Comparison of ENCODE assay signal across 8 mouse cellular contexts in the genomic region with DNA sequence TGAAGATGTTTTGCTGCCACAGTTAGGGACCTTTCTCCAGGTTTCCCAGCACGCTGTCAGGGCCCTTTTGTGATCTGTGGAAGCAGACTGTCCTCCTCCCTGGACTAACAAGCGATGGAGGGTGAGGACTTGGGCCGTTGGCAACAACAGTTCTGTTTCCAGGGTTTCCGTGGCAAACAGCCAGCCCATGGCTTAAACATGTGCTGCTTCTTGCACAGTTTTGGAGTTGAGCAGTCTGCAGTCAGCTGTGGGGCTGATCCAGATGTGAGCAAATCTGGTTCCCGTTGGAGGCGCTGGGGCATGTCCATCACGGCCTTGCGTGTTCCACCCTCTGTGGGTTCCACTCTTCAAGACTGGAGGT.
DNase-seq lines count a peak whose midpoint lies in the region; ATAC-seq and TF ChIP-seq lines count a peak whose summit lies in the region.

No protein-coding gene starts in this region.

- no peak for ATAC-seq in hindbrain, embryonic 14.5 days (ENCODE audit: low FRiP score)
- ATAC-seq in hindbrain, embryonic 13.5 days (ENCODE audit: low FRiP score): no peak
- ATAC-seq in liver, postnatal 0 days: peak; percentile 58
- no peak for ATAC-seq in megakaryocyte-erythroid progenitor cell, adult 5-6 weeks (replicated peaks; ENCODE audit: low FRiP score, low TSS enrichment, poor library complexity, severe bottlenecking)

- no peak overlapping the region for H3K4me3 ChIP-seq in hindbrain, embryonic 14.5 days (replicated peaks; ENCODE audit: low read length)
- H3K4me3 ChIP-seq in hindbrain, embryonic 13.5 days: no peak overlapping the region
- H3K4me3 ChIP-seq in heart, embryonic 10.5 days: no peak overlapping the region
- no peak overlapping the region for H3K4me3 ChIP-seq in liver, postnatal 0 days (ENCODE audit: low read depth, low read length)
- H3K4me3 ChIP-seq in forebrain, embryonic 10.5 days: no peak overlapping the region

- peak; percentile 76 for DNase-seq in hindbrain, embryonic 14.5 days (ENCODE audit: low spot score)
- DNase-seq in adrenal gland, adult 8-10 months: peak; percentile 58
- DNase-seq in heart, embryonic 10.5 days (ENCODE audit: low spot score): no peak
- DNase-seq in liver, postnatal 0 days: peak; percentile 62
- peak; percentile 63 to 87 for DNase-seq in urinary bladder, postnatal 36 days (ENCODE audit: low spot score in 2 of 2)
- DNase-seq in forebrain, embryonic 10.5 days (ENCODE audit: extremely low spot score, low spot score): no peak

- H3K27ac ChIP-seq in hindbrain, embryonic 14.5 days: no peak overlapping the region
- no peak overlapping the region for H3K27ac ChIP-seq in hindbrain, embryonic 13.5 days
- H3K27ac ChIP-seq in heart, embryonic 10.5 days: 0 out of 2 replicates have a peak overlapping the region, but pooled peaks have one; percentile 10
- no peak overlapping the region for H3K27ac ChIP-seq in liver, postnatal 0 days (ENCODE audit: low read depth)
- H3K27ac ChIP-seq in forebrain, embryonic 10.5 days: no peak overlapping the region

- H3K4me2 ChIP-seq in hindbrain, embryonic 14.5 days (replicated peaks): no peak overlapping the region
- H3K4me2 ChIP-seq in hindbrain, embryonic 13.5 days: no peak overlapping the region
- H3K4me2 ChIP-seq in liver, postnatal 0 days (ENCODE audit: low read depth, low read length): no peak overlapping the region

- no peaks in the 10 kb centered on the region for H3K36me3 ChIP-seq in hindbrain, embryonic 14.5 days (replicated peaks; ENCODE audit: control insufficient read depth, insufficient read depth)
- no peaks in the 10 kb centered on the region for H3K36me3 ChIP-seq in hindbrain, embryonic 13.5 days
- H3K36me3 ChIP-seq in heart, embryonic 10.5 days: no peaks in the 10 kb centered on the region
- H3K36me3 ChIP-seq in liver, postnatal 0 days (replicated peaks; ENCODE audit: insufficient read depth, low read length): no peaks in the 10 kb centered on the region
- no peaks in the 10 kb centered on the region for H3K36me3 ChIP-seq in forebrain, embryonic 10.5 days (replicated peaks)

- TF ChIP-seq EP300 in liver, postnatal 0 days (IDR thresholded peaks at IDR 0.05; ENCODE audit: low read depth): 0 out of 2 replicates have a peak, but pooled peaks have one; percentile 1

- H3K9me3 ChIP-seq in hindbrain, embryonic 14.5 days (ENCODE audit: control insufficient read depth, low read length): no peaks in the 10 kb centered on the region
- H3K9me3 ChIP-seq in hindbrain, embryonic 13.5 days: no peaks in the 10 kb centered on the region
- no peaks in the 10 kb centered on the region for H3K9me3 ChIP-seq in heart, embryonic 10.5 days
- no peaks in the 10 kb centered on the region for H3K9me3 ChIP-seq in liver, postnatal 0 days (ENCODE audit: low read length)
- H3K9me3 ChIP-seq in forebrain, embryonic 10.5 days: no peaks in the 10 kb centered on the region

- no peak for TF ChIP-seq CTCF in liver, postnatal 0 days (IDR thresholded peaks at IDR 0.05; ENCODE audit: low read depth)

- H3K27me3 ChIP-seq in hindbrain, embryonic 14.5 days (ENCODE audit: control insufficient read depth, insufficient read depth, low read length): no peaks in the 10 kb centered on the region
- H3K27me3 ChIP-seq in hindbrain, embryonic 13.5 days: no peaks in the 10 kb centered on the region
- peaks cover 14% of the 10 kb centered on the region; the same call in 1 of the 2 replicates for H3K27me3 ChIP-seq in heart, embryonic 10.5 days (ENCODE audit: insufficient read depth, poor library complexity, severe bottlenecking)
- H3K27me3 ChIP-seq in liver, postnatal 0 days (ENCODE audit: insufficient read depth, low read length): no peaks in the 10 kb centered on the region
- no peaks in the 10 kb centered on the region for H3K27me3 ChIP-seq in forebrain, embryonic 10.5 days (ENCODE audit: poor library complexity, severe bottlenecking)

- no peak overlapping the region for H3K9ac ChIP-seq in hindbrain, embryonic 14.5 days
- no peak overlapping the region for H3K9ac ChIP-seq in hindbrain, embryonic 13.5 days
- H3K9ac ChIP-seq in liver, postnatal 0 days (replicated peaks): no peak overlapping the region

- 71% methylated on average over 8 of the region's 8 CpGs for WGBS in hindbrain, embryonic 14.5 days
- WGBS in hindbrain, embryonic 13.5 days: 73% methylated on average over 8 of the region's 8 CpGs
- 81% methylated on average over 8 of the region's 8 CpGs for WGBS in heart, embryonic 10.5 days
- WGBS in liver, postnatal 0 days (ENCODE audit: insufficient replicate concordance): 73% methylated on average over 8 of the region's 8 CpGs
- 93% methylated on average over 8 of the region's 8 CpGs for WGBS in forebrain, embryonic 10.5 days

- H3K4me1 ChIP-seq in hindbrain, embryonic 14.5 days (replicated peaks; ENCODE audit: control insufficient read depth, insufficient read depth, low read length): no peaks in the 10 kb centered on the region
- H3K4me1 ChIP-seq in hindbrain, embryonic 13.5 days (replicated peaks): peaks cover 12% of the 10 kb centered on the region; the same call in 1 of the 2 replicates
- H3K4me1 ChIP-seq in heart, embryonic 10.5 days: peaks cover 30% of the 10 kb centered on the region
- H3K4me1 ChIP-seq in liver, postnatal 0 days (ENCODE audit: insufficient read depth): peaks cover 10% of the 10 kb centered on the region; the same call in 1 of the 2 replicates
- peaks cover 22% of the 10 kb centered on the region; the same call in 1 of the 2 replicates for H3K4me1 ChIP-seq in forebrain, embryonic 10.5 days

Comparison
In these comparisons a context has a peak if more than half of its experiments do, and no peak if none do; other contexts are left out.
1. DNase-seq: peak in hindbrain, embryonic 14.5 days (single experiment), adrenal gland, adult 8-10 months (single experiment), liver, postnatal 0 days (single experiment) and urinary bladder, postnatal 36 days (2 of 2); none in heart, embryonic 10.5 days (single experiment) and forebrain, embryonic 10.5 days (single experiment).